Mouse (Mus musculus) spleen, postnatal 10 days (tissue): ENCODE measurements around the gene Anks1.

ENCODE experiments used
- DNase-seq, 2 experiments: peaks; one replicate each; pipeline ENCODE4 v3.0.0; 2021 to 2022; ENCODE audit warnings: low spot score in 2 of 2

Gene Anks1

DNA sequence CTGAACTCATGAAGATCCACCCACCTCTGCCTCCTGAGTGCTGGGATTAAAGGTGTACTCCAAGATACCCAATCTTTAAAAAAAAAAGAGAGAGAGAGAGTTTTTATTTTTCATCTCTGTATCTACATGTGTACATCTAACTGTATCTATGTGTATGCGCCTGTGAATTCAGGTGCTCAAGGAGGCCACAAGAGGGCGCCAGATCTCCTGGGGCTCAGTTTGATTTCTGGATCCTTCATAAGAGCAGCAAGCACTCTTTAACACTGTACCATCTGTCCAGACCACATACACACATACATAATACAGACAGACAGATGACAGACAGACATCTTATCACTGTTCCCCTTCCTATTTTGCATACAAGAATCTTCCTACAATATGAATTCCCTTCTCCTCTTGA lies 183.2 kb downstream of the Anks1 start:
- no peak for DNase-seq

DNA sequence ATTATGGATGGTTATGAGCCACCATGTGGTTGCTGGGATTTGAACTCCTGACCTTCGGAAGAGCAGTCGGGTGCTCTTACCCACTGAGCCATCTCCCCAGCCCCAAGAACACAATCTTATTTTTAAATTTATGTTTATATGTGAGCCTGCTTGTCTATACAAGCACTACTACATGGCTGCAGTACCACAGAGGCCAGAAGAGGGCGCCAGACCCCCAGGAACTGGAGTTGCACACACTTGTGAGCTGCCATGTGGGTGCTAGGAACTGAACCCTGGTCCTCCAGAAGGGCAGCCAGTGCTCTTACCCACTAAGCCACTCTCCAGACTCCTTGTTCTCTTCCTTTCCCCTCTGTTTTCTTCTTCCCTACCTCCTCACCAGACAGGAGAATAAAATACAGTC lies 184.7 kb downstream of the Anks1 start:
- DNase-seq, result no peak

DNA sequence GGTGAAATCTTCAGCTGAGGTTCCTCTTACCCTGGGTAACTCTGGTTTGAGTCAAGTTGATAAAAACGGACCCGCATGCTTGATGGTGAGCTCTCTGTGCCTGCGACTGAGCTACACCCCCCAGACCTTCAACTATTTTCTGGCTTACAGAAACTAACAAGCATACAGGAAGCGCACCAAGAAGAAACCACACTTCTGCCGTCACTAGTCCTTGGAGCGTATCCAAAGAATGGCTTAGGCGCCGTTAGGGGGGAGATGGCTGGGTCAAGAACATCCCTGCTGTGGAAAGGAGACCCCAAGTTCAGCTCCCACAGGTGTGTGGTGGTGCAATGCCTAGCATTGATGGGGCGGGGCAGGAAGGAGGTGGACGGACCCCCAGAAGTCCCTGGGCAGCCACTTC lies 187.3 kb downstream of the Anks1 start:
- no peak for DNase-seq

DNA sequence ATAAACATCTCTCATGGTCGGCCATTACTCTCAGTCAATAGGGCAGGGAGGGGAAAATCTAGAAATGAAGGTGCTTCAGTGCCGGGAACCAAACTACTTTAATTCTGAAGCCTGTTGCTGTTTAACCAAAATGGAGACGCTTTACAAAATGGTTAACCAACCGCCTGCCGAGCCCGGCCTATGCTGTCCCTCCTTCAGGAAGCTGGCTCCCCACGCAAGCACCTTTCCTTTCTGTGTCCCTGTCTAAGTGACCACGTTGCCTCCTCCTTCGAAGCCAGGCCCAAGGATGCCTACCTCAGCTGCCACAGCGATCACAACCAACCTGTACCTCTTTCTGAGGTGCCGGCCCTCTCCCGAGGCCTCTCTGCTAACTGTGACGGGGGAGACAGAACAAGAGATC lies 188.2 kb downstream of the Anks1 start:
- no peak for DNase-seq

DNA sequence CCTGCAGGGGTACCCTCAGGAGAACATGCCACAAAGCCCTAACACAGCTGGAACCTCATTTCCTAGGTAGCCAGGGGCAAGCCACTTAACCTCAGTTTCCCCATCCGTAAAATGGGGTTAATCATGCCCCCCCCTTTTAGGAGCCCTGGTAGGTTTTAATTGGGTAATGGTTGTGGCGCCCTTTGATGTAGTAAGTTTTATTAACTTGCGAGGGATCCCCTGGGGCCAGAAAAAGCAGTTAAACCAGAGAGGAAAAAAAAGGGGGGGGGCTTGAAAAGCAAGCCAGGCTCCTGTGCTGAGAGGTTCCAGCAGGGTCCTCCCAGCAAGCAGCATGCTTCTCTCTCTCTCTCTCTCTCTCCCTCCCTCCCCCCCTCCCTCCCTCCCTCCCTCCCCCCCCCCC lies 190.0 kb downstream of the Anks1 start:
- no peak for DNase-seq

DNA sequence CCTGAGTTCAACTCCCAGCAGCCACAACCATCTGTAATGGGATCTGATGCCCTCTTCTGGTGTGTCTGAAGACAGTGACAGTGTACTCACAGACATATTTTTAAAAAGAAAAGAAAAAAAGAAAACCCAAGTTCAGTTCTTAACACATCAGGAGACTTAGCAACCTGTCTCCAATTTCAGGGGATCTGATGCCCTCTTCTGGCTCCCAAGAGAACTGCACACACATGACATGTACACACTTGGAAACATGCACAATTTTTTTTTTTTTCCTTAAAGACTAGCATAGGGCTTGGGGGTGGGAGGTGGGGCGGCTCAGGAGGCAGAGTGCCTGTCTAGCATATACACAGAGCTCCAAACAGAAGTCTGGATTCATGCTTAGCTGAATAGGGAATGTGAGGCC lies 191.6 kb downstream of the Anks1 start:
- DNase-seq, result no peak

DNA sequence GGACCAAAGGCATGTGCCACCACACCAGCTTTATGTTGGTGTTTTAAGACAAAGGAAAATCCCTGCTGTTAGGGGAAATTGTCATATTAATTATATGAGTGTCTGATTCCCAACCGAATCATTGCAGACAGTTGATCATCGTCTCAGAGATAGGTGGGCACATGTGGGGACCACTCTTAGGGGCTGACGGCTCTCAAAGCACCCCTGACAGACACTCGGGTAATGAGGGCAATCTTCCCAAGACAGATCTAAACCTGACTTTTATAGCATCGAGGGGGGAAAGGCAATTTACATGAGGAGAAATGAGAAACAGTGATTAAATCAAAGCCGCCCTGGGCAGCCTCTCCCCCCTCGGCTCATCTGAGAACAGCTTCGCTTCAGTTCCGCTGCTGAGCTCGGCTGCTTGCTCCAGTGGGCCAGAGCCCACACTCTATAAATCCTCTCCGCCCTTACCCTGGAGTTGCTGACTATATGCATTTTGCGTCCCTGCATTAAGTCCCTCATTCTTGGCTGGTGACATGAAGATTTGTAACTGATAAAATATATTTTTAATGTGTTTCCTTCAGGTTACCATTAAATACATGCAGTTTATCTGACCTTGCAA lies 192.3 kb downstream of the Anks1 start:
- DNase-seq, result no peak

DNA sequence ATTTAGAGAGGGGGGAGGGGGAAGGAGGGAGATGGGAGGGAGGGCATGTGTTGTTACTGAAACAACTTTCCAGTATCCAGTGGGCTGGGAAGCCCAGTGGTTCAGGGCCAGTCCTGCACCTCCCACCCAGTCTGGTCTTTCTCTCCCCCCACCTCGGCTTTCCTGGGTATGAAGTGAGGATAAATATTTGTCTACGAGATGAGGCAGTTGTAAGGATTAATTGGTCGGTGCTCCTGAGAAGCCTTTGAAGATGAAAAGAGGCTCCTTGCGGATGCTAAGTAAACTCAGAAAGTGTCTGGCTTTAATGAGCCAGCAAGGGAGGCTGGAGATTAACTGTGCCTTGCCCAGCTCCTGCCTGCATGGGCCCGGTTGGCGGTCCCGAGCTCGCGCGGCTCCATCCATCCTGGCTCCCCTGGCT lies 192.8 kb downstream of the Anks1 start:
- DNase-seq, result no peak

DNA sequence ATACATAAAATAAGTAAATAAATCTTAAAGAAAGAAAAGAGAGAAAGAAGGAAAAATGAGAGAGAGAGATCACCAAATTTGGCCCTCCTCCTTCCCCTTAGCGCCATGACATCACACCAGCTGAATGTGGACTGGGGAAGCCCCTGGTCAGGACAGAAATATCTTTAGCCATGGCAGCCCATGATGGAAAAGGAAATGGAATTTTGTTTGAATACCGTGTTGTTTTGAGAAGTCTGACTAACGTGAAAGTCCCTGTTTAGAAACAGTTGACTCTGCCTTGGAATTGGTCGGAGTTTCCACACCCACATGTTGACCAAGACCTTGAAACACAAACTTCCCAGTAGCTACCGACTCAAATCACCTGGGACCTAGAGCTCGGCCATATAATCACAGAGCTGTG lies 195.3 kb downstream of the Anks1 start:
- DNase-seq, result no peak

DNA sequence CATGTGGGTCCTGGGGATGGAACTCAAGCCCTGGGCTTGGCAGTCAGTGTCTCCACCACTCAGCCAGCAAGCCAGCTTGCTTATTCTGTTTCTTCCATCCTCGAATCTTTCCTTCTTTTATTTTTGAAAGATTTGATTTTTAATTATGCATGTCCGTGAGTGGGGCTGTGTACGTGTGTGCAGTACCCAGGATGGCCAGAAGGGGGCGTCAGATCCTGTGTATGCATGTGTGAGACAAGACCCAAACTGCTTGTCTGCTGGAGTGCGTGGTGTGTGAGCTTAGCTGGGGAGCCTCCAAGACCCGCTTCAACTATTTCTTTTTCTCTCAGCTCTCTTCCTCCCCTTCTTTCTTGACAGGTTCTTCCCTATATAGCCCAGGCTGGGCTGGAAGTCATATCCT lies 197.2 kb downstream of the Anks1 start:
- DNase-seq, result peak in 1 of 2 experiments; percentile 44

DNA sequence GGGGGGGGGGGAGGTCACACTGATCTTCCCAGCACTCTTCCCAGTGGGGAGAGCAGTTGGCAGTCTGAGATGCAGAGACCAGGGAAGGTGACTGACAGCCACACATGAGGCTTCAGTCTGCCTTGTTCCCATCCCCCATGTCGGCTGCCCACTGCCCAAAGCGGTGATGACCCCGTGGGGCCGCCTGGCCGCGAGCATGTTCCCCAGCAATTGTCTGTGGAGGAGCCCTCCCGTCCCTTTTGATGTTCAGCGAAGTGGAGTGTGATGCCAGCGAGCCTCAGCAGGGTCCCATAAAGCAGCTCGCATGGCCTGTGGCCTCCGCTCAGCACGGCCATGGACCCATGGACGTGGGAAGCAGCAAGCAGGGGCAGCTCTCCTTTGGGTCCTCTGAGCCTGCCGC lies 198.2 kb downstream of the Anks1 start:
- DNase-seq, result no peak

DNA sequence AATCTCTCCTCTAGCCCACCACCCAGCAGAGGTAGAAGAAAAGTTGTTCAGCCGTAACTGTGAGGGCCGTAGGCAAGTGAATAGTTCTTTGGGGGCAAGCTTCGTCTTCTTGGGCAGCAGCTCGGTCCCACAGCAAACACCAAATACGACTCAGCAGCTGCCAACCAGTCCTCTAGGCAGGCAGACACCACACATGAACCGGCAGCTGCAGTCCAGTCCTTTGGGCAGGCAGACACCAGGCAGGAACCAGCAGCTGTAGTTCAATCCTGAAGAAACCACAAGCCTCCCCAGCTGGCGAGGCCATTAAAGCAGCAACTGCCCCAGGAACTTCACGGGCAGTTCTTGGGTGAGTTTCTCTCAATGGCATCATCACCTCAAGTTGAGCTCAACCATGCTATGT lies 203.2 kb downstream of the Anks1 start:
- DNase-seq, result no peak
